Mouse (Mus musculus) urinary bladder, adult 2 months (tissue): Measurements from ENCODE around the gene Creb3l2. TPM values are rescaled to one million over a fixed set of nuclear protein-coding genes. Genes with fewer than 3 reads are reported as not detected.

Experiments used
- DNase-seq: peaks from one replicate; pipeline ENCODE4 v3.0.0; 2022; ENCODE audit warnings: low spot score
- polyA plus RNA-seq: library from polyadenylated mRNA; depleted of rRNA; stranded (reverse); fragments of >200 nt; gene quantifications from 2 replicates; pipeline ENCODE4 v1.2.3, GENCODE M21; 2012

The Creb3l2 gene
- polyA plus RNA-seq, 1 experiment = 35.0 TPM

DNA sequence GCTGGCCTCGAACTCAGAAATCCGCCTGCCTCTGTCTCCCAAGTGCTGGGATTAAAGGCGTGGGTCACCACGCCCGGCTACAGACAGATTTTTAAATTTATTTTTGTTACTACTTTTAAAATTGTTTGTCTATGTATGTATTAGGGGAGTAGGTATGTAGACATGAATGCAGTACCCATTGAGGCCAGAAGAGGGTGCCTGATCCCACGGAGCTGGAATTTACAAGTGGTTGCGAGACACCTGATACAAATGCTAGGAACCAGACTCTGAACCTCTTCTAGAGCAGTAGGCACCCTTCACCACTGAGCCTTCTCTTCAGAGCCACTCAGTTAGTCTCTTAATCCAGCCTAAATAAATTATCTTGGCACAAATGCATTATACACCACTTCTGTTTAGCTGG lies 70.6 kb downstream of the Creb3l2 start:
- no peak for DNase-seq

DNA sequence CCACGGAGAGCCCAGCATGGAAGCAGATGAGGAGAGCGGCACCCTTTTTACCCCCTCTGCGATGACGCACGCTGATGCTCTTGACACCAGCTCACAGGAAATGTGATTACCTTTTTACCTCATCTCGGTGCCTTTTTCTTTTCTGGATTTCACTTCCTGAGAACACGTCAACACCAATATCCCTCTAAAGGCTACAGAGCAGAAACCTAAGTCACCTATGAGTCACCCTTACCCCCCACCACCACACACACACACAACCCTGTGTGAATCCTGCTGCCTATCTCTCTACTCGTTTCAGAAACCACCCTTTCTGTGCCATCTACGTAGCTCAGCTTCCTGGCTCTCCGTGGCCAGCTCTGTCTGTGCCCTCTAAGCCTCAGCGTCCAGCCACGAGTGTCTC lies 71.4 kb downstream of the Creb3l2 start:
- no peak for DNase-seq

DNA sequence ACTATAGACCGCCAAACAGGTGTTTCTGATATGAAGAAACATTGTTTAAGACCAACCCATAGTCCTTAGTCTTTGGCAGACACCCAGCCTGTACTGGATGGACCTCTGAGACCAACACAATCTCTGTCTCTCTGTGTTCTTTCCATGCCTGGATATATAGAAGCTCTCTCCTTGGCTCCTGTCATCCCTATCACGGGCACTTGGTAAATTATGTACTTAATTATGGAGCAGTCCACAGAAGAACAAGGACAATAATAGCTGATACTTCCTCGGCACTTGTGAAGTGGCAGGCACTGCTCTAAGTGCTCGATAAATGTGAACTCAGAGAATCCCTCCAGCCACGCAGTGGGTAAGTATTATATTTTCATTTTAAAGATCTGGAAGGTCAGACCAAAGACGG lies 72.2 kb downstream of the Creb3l2 start:
- DNase-seq = no peak

DNA sequence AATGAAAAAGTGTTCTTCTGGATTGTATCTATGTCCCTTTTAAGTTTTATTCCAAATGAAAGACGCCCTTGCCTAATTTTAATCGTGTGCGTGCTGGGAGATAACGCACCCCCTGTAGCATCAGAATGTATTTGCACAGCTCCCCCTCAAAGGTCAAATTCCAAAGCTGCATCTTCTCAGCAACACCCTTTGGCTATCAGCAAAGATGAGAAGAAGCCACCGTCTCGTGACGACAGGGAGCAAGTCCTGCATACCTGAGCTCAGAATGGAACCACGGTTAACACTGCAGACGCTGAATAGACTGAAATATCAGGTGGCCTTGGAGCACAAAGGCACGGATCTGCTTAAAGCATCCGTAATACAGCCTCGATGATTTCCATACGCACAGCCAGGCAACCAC lies 73.7 kb downstream of the Creb3l2 start:
- DNase-seq = no peak

DNA sequence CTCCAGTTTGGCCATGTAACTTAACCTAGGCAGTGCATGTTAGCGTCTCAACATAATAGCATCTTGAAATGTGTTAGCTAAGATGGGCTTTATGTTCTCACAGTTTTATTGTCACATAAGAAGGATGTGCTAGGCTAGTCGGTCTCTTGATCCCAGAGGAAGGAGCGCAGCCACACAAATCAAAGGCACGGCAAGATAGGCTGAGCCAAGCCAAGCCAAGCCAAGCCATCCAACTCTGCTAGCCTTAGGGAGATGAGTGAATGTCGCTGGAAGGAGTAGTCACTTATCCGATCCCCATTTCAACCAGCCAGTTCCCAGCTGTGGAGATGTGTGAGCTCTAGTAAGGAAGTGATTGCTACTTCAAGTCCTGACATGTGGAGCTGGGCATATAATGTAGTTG lies 75.0 kb downstream of the Creb3l2 start:
- DNase-seq = no peak

DNA sequence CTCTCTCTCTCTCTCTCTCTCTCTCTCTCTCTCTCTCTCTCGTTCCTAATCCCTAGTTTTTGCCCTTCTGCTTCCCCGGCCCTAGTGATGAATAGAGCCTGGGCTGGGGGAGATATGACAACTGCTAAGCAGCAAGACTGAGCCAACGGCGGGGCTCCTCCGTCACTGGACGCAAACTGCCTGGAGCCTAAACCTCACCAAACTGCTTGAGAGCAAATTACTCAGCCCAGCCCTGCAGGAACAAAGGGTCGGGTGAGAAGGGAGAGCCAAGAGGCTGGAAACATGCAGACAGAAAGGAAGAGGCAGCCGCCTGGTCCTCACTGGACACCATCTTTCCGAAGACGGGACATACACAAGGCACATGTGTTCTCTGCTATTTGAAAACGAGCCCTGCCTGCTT lies 76.8 kb downstream of the Creb3l2 start:
- no peak for DNase-seq

DNA sequence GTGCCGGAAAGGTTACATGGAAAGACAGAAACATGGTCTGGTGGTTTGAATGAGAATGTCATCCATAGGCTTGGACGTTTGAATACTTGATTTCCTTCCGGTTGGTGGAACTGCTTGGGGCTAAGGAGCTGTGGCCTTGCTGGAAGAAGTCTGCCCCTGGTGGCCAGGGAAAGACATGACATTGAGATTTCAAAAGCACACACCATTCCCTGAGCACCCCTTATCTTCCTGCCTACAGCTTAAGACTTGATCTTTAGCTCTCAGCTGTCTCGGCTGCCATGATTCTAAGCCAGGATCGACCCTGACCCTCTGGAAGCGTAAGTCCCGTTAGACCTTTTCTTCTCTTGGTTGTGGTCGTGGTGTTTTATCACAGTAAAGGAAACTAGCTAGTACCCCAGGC lies 77.6 kb downstream of the Creb3l2 start:
- no peak for DNase-seq

DNA sequence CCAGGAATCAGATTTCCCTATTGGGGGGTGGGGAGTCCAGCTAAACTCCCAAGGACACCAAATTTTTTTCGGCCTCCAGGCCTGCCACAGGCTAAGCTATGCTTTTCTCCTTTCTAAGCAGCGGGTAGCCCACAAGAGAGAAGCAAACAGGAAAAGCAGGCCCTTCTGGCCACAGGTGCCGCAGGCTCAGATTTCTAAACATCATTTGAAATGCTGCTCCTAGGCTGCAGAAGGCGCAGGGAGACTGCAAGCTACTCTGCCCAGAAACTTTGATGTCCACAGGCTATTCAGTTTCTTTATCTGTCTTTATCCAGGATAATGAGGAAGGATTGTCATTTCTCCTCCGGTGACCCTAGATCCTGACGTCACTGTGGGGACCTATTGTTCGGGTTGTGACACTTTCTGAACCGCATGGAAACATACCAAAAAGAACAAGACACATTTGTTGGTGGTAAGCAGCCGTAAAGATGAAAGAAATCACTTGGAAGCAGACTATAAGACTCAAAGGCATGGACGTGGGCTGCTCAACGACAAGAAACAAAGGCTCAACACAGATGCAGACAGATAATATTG lies 81.0 kb downstream of the Creb3l2 start:
- no peak for DNase-seq

DNA sequence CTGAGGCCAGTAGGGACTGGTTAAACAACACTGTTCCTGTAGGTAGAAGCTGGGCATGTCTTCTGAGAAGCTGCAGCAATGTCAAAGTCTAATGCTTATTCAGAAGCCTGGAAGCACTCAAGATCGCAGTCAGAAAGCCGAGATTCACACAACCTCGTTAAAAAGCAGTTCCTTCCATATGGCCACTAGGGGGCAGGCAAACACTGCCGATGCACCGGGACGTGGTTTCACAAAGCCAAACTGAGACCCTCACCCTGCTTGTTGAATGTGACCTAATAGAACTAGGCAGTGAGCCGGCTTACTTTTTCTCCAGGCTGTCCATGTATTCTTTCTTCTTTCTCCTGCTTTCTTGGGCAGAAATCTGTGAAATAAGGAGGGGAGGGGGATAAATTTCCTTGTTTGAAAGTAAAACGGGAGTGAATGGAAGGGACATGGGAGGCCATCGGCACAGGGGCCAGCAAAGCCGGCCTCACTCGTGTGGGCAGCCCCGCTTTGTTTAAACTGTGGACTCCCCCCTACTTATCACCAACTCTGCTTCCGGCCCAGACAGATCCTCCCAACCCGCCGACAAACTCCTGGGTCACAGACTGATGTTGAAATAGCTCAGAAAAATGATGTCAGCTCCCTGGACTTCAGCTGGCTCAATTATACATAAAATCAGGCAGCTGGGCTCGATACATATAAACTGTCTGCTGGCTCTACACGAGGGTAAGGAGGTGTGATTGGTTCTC lies 87.3 kb downstream of the Creb3l2 start:
- DNase-seq = peak; percentile 36

DNA sequence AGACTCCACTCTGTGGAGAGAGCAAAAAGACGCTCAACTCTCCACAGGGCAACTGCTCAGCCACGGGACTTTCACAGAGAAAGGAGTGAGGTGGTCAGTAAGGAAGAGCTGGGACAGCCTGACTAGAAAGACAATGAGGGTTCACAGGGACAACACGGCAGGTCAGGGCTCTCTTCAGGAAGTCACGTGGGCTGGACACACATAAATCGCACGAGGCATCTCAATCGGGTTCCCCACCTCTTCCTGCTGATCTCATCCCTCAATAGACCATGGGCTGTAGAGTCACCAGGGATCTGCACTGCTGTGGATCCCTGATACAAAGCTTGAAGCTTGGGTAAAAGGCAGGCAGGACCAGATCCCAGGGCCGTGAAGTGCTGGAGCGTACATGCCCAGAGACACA lies 88.3 kb downstream of the Creb3l2 start:
- peak; percentile 16 for DNase-seq

DNA sequence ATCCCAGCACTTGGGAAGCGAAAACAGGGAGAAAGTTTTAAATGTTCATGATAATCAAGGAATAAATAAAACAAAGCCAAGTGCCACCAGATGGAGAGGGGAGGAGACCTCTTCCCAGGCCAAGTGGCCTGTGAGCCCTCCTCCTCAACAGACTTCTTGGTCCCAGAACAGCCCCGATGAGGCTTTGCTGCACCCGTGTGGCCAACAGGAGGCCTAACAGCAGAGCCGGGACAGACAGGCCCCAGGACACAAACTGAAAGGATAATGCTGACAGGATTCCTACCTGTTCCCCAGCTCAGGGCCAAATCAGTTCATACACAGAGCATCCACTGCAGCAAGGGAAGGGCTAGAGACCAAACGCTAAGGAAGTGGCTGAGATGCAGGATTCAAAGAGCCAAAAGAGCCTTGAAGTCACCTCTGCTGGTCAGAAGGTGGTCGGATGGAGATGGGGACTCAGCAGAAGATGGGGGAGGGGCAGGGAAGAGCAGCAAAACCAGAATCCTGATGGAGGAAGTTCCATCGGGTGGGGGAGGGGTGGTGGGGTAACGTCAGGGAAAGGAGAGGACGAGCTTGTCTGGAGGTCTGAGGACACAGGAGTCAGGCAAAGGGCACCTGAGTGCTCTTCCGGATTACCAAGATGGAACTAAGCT lies 90.1 kb downstream of the Creb3l2 start:
- DNase-seq = no peak

DNA sequence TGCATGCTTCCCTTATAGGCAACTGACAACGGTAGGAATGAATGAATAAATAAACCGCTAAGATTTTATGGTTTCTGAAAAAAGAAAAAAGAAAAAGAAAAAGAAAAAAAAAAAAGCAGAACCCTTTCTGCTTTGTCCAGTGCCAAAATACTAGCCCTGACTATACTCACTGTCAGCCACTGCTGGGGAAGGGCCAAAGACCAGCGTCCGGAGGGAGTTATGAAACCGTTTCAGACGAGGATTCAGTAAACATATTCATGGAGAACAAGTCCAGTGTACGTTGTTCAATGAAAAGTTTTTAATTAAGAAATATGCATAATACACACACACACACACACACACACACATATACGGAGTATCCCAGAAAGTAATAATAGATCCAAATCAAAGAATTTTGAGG lies 91.6 kb downstream of the Creb3l2 start:
- DNase-seq = no peak

DNA sequence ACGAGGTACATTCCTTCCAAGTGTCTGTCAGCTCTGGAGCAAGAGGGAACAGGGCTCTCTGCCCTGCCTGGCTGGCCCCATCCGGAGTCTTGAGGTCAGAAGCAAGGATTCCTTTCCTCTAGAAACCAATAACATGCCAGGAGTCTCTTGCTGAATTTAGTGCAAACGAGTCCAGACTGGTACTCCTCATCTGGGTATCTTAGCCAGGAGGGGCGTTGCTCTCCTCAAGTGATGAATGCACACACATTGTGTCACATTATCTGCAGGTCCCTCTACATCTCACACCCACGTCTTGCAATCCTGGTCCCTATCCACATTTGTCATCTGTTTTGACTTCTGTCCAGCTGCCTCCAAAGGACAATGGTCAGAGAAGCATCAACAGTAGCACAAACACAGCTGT lies 94.3 kb downstream of the Creb3l2 start:
- DNase-seq = no peak

DNA sequence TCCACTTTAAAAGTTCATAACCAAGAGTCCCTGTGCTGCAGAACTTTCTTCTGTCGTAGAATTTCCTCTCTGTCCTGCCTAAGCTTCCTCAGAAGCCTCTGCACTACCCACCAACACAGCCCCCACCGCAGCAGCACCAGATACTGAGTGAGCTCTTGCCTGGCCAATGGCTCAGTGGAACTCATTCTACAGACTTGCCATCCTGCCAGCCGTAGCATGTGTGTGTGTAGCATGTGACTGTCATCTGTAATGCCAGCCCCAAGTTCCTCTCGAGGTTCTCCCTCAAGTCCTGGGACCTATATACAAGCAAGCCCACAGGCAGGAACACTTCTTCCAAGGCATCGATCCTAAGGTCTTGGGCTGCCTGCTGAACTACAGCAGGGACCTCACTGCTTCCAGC lies 103.9 kb downstream of the Creb3l2 start:
- DNase-seq = no peak

DNA sequence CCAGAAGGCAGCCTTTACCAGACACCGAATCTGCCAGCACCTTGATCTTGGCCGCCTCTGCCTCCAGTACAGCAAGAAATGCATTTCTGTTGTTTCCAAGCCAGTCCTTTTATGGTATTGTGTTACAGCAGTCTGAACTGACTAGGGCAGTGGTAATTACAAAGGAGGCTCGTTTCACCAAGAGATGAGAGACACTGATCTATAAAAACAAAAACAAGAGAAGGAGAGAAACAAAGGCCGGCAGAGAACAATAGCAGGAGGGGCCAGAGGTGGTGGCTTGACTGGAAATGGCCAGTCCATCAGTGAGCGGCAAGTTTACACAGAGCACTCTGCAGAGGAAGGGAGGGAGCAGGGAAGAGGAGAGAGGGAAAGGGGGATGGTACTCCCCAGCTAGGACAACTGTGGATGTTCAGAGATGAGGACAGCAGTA lies 105.1 kb downstream of the Creb3l2 start:
- no peak for DNase-seq

DNA sequence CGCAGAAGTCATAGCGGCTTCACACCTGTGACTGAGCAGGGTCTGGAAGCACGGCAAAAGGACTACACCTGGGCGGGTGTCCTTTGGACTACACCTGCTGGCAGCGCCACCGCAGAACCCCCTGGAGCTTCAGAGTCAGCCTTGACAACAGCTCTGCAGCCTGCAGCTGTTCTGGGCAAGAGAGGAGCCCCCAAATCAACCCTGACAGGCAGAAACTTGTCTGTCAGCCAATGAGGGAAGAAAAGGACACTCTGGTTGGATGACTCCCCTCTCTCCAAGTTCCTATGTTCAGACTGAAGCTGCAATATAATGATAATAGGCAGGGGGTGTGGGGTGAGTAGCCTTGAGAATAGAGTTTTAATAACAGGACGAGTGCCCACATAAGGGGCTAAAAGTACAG lies 105.6 kb downstream of the Creb3l2 start:
- DNase-seq = no peak

DNA sequence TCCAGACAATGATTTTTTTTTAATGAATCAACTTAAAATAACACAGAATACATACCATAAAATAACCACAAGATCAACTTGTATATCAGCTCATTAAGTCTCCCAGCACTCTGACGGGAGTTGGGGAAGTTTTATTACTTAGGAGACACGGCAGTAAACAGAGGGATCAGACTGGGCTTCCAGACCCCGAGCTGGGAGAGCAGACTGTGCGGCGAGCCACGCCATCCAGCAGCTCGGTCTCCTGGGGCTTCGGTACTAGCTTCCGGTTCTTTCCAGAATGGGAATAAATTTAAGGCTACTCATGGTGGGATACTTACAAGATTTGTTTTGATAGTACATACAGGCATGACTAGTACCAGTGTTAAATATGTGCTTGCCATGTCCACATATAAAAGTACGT lies 109.1 kb downstream of the Creb3l2 start:
- no peak for DNase-seq

DNA sequence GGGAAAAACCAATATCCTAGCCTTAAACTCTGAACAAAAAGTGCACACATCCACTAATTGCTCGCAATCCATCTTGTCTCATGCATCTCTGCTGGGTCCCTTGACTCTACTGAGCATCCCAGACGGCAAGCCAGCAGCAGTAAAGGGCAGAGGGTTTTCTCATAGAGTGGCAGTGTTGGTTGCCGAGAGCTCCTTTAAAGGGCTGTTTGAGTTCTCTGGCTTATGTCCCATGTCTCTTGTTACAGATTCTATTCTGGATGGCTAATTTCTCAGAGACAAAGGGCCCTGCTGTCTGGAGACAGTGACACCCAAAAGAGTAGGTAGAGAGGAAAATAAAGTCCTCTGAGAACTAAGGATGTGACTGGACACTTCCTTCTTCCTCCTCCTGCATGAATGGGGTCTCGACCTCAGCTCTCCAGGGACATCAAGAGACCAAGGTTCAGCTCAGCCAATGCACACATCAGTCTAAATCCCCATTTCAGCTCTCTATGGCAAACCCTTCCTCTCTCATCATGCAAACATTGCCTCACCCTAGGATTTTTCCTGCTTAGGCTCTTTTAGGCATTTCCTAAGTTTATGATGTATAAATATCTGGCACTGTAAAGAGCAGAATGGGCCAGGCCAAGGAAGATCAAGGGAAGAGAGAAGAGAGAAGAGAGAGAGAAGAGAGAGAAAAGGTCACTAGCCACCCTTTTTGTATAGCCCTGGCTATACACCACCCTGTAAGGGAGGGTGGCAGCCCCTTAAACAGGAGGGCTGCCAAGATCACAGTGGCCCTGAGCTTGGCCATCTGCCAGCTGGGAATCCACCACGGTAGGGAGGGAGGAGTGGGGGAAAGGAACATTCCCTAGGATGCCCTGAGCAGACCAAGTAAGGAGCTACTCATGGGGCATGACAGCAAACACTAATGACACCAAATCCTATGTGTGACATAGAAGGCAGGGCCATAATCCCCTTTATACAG lies 111.8 kb downstream of the Creb3l2 start:
- no peak for DNase-seq

DNA sequence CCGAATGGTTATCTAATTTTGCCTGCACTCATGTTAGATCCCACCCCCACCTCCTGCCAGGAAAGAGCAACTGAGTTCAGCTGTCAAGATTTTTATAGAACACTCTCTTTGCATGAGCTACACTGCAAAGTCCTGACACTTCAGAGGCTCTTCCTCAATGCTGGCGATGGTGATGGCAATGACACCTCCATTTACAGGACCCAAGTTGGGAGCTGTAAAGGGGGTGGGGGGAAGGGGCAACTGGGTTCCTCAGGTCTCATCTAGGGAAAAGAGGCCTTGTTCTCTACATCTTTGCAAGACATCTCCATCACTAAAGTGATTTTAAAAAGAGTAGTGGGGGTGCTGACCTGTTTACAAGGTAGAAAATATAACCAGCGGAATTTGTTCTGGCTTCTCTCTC lies 112.6 kb downstream of the Creb3l2 start:
- no peak for DNase-seq

DNA sequence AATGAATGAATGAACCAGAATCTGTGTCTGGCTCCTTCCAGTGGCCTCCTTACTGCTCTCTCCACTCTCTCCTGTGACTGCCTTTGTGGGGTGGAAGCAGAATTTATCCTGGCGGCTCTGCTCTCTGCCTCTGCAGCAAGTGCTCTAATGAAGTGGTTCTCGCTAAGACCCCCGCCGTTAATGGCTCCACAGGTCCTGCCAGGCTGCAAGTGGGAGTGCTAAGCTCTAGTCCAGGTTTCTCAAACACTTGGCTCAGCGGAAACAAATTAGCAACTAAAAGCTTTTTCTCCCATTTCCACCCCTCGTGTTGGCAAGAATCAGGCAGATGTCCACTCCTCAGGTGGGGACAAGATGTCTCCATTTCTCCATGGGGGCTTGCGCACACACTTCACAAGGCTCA lies 113.3 kb downstream of the Creb3l2 start:
- DNase-seq = no peak

DNA sequence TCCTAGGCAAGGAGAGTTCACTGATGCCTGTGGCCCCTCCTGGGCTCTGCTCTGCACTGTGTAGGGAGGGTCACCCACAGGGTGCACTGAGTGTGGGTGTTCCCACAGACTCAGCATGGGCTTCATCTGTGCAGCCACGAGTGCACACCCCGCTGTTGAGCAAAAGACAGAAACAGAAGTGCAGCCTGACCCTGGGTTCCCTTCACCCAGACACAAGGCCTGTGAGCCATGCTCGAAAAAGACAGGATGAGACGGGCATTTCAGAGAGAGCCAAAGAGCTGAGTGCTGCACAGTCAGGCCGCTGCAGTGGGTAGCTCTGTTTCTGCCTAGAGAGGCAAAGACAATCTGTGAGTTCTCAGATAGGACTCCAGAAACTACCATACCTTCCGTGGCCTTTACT lies 114.4 kb downstream of the Creb3l2 start:
- DNase-seq = no peak

DNA sequence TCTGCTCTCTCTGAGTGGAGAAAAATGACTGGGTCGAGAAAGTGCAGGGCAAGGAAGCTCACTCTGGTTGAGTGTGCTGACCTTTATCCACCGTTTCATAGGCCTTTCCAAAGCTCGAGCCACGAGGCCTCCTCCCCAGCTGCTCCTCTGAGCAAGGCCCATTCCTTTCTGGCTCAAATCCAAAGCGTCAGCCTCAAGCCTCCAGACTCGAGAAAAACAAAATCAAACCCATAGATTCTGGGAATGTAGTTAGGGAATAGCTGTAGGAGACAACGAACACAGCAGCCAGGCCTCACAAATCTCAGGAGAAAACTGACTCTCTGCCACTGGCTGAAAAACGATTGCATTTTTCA lies 115.4 kb downstream of the Creb3l2 start:
- no peak for DNase-seq
